ENCODE assay signal across 14 mouse cellular contexts in the genomic region with DNA sequence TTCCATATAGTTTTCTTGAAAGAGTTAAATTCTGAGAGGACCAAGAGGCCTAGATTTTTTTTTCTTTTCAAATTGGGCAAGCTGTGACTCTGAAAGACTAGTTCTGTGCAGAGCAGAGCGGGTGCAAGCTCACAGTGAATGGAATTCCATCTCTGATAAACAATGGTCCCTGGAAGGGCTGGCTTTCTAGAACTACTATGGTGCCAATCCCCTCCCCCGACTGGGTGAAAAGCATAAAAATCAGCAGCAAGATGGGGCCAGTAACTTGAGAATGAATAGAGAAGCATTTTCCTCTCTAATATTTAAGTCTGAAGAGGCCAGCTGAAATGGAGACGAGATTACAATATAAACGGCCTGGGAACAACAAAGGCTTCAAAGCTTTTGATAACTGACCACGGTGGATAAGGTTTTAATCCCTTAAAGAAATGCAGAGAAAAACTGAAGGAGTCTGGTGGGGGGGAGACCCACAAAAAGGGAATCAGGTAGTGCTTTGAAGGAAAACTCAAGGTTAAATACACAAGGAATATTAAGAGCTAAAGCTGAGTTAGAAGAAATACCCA. TPM values are rescaled to one million over a fixed set of nuclear protein-coding genes. Genes with fewer than 3 reads are reported as not detected.
A peak's percentile ranks its signal among the peaks of the same experiment; 100 is the strongest.
DNase-seq lines count a peak whose midpoint lies in the region; ATAC-seq and TF ChIP-seq lines count a peak whose summit lies in the region.
"Had no signal": no experiment of that assay in that cellular context is flagged by ENCODE, and none has a peak within 500 bp of the region (broad histone marks: within the 10 kb centered on the region; RNA-seq: fewer than 3 reads in every experiment).

No protein-coding gene starts in this region.

- no peaks in the 10 kb centered on the region for H3K9me3 ChIP-seq in forebrain, embryonic 10.5 days
- H3K9me3 ChIP-seq in hindbrain, embryonic 14.5 days (ENCODE audit: control insufficient read depth, low read length) = no peaks in the 10 kb centered on the region
- H3K9me3 ChIP-seq in kidney, embryonic 16.5 days (ENCODE audit: low read length) = no peaks in the 10 kb centered on the region
- H3K9me3 ChIP-seq in liver, postnatal 0 days (ENCODE audit: low read length) = no peaks in the 10 kb centered on the region
- H3K9me3 ChIP-seq: heart, embryonic 15.5 days had no signal

- H3K36me3 ChIP-seq in forebrain, embryonic 10.5 days (replicated peaks) = no peaks in the 10 kb centered on the region
- no peaks in the 10 kb centered on the region for H3K36me3 ChIP-seq in hindbrain, embryonic 14.5 days (replicated peaks; ENCODE audit: control insufficient read depth, insufficient read depth)
- H3K36me3 ChIP-seq in kidney, embryonic 16.5 days (ENCODE audit: insufficient read depth, low read length) = no peaks in the 10 kb centered on the region
- no peaks in the 10 kb centered on the region for H3K36me3 ChIP-seq in liver, postnatal 0 days (replicated peaks; ENCODE audit: insufficient read depth, low read length)
- H3K36me3 ChIP-seq: heart, embryonic 15.5 days; neural tube, embryonic 15.5 days had no signal

- no peak overlapping the region for H3K4me2 ChIP-seq in hindbrain, embryonic 14.5 days (replicated peaks)
- no peak overlapping the region for H3K4me2 ChIP-seq in kidney, embryonic 16.5 days (replicated peaks; ENCODE audit: low read depth, low read length)
- H3K4me2 ChIP-seq in liver, postnatal 0 days (ENCODE audit: low read depth, low read length) = no peak overlapping the region
- H3K4me2 ChIP-seq: heart, embryonic 15.5 days; neural tube, embryonic 15.5 days had no signal

- peak; percentile 9 for DNase-seq in right cerebral cortex, adult 18-20 months
- no peak for DNase-seq in right cerebral cortex, adult 2 months (ENCODE audit: low spot score in 2 of 2)
- peak; percentile 36 for DNase-seq in forebrain, embryonic 10.5 days (ENCODE audit: extremely low spot score, low spot score)
- DNase-seq in hindbrain, embryonic 14.5 days (ENCODE audit: low spot score) = no peak
- peak; percentile 14 for DNase-seq in retina, postnatal 1 day
- DNase-seq in ovary, postnatal 36 days (ENCODE audit: low spot score) = no peak
- DNase-seq in liver, postnatal 0 days = no peak
- DNase-seq: adrenal gland, adult 8-10 months; gastrocnemius, postnatal 36 days had no signal

- peak overlapping the region; percentile 49 for H3K27ac ChIP-seq in forebrain, embryonic 10.5 days
- 0 out of 2 replicates have a peak overlapping the region, but pooled peaks have one; percentile 27 for H3K27ac ChIP-seq in hindbrain, embryonic 14.5 days
- H3K27ac ChIP-seq in kidney, embryonic 16.5 days (ENCODE audit: low read length) = no peak overlapping the region
- H3K27ac ChIP-seq in liver, postnatal 0 days (ENCODE audit: low read depth) = no peak overlapping the region
- H3K27ac ChIP-seq: heart, embryonic 15.5 days; neural tube, embryonic 15.5 days; stomach, postnatal 0 days had no signal

- peak; percentile 40; the same call in 1 of the 2 replicates for ATAC-seq in hindbrain, embryonic 14.5 days (ENCODE audit: low FRiP score)
- ATAC-seq in kidney, embryonic 16.5 days (ENCODE audit: low FRiP score, low TSS enrichment) = no peak
- ATAC-seq in liver, postnatal 0 days = no peak
- ATAC-seq: CD4-positive, CD25-positive, alpha-beta regulatory T cell, adult 4 months had no signal

- WGBS in forebrain, embryonic 10.5 days = 11% methylated on average over 5 of the region's 5 CpGs
- 7% methylated on average over 5 of the region's 5 CpGs for WGBS in hindbrain, embryonic 14.5 days
- 42% methylated on average over 5 of the region's 5 CpGs for WGBS in kidney, embryonic 16.5 days
- WGBS in liver, postnatal 0 days (ENCODE audit: insufficient replicate concordance) = 51% methylated on average over 5 of the region's 5 CpGs

- H3K9ac ChIP-seq in hindbrain, embryonic 14.5 days = no peak overlapping the region
- H3K9ac ChIP-seq in kidney, embryonic 16.5 days (replicated peaks; ENCODE audit: low read length) = no peak overlapping the region
- H3K9ac ChIP-seq in liver, postnatal 0 days (replicated peaks) = no peak overlapping the region
- H3K9ac ChIP-seq: heart, embryonic 15.5 days; neural tube, embryonic 15.5 days had no signal

- no peak for TF ChIP-seq CTCF in liver, postnatal 0 days (IDR thresholded peaks at IDR 0.05; ENCODE audit: low read depth)

- H3K4me3 ChIP-seq in forebrain, embryonic 10.5 days = no peak overlapping the region
- H3K4me3 ChIP-seq in hindbrain, embryonic 14.5 days (replicated peaks; ENCODE audit: low read length) = no peak overlapping the region
- no peak overlapping the region for H3K4me3 ChIP-seq in kidney, embryonic 16.5 days (ENCODE audit: low read length)
- H3K4me3 ChIP-seq in liver, postnatal 0 days (ENCODE audit: low read depth, low read length) = no peak overlapping the region
- H3K4me3 ChIP-seq: heart, embryonic 15.5 days; neural tube, embryonic 15.5 days had no signal

- no peak for TF ChIP-seq EP300 in liver, postnatal 0 days (IDR thresholded peaks at IDR 0.05; ENCODE audit: low read depth)

- peaks cover 34% of the 10 kb centered on the region for H3K4me1 ChIP-seq in forebrain, embryonic 10.5 days
- no peaks in the 10 kb centered on the region; the same call in 1 of the 2 replicates for H3K4me1 ChIP-seq in hindbrain, embryonic 14.5 days (replicated peaks; ENCODE audit: control insufficient read depth, insufficient read depth, low read length)
- peaks cover 5% of the 10 kb centered on the region for H3K4me1 ChIP-seq in kidney, embryonic 16.5 days (ENCODE audit: insufficient read depth, low read length)
- H3K4me1 ChIP-seq in liver, postnatal 0 days (ENCODE audit: insufficient read depth) = no peaks in the 10 kb centered on the region
- H3K4me1 ChIP-seq: heart, embryonic 15.5 days; neural tube, embryonic 15.5 days had no signal

- H3K27me3 ChIP-seq in forebrain, embryonic 10.5 days (ENCODE audit: poor library complexity, severe bottlenecking) = no peaks in the 10 kb centered on the region
- H3K27me3 ChIP-seq in hindbrain, embryonic 14.5 days (ENCODE audit: control insufficient read depth, insufficient read depth, low read length) = no peaks in the 10 kb centered on the region
- no peaks in the 10 kb centered on the region for H3K27me3 ChIP-seq in kidney, embryonic 16.5 days (ENCODE audit: insufficient read depth, low read length)
- no peaks in the 10 kb centered on the region for H3K27me3 ChIP-seq in liver, postnatal 0 days (ENCODE audit: insufficient read depth, low read length)
- H3K27me3 ChIP-seq: heart, embryonic 15.5 days; neural tube, embryonic 15.5 days had no signal

RNA-seq across cellular contexts. Expression of gene Kbtbd8, which starts 50.7 kb away (rescaled TPM):
- 11.3 and 12.2 TPM in 2 replicates for polyA plus RNA-seq in forebrain, embryonic 10.5 days (2016; fragmentation: Nextera tagmentation; extraction: Ambion mirVana)
- polyA plus RNA-seq in hindbrain, embryonic 14.5 days (2014; fragmentation: Nextera tagmentation; extraction: Ambion mirVana) = 5.2 and 6.5 TPM in 2 replicates
- polyA plus RNA-seq in kidney, embryonic 16.5 days (2015; fragmentation: Nextera tagmentation; extraction: Ambion mirVana) = 3.2 and 3.8 TPM in 2 replicates
- polyA plus RNA-seq in liver, postnatal 0 days (2015; fragmentation: Nextera tagmentation; extraction: Ambion mirVana) = 1.1 and 1.2 TPM in 2 replicates

Comparison
In these comparisons a context has a peak if more than half of its experiments do, and no peak if none do; other contexts are left out.
1. DNase-seq: peak in right cerebral cortex, adult 18-20 months (single experiment), forebrain, embryonic 10.5 days (single experiment) and retina, postnatal 1 day (single experiment); none in right cerebral cortex, adult 2 months (0 of 2), hindbrain, embryonic 14.5 days (single experiment), ovary, postnatal 36 days (single experiment) and liver, postnatal 0 days (single experiment).
2. H3K27ac ChIP-seq: peak in forebrain, embryonic 10.5 days (single experiment) and hindbrain, embryonic 14.5 days (single experiment); none in kidney, embryonic 16.5 days (single experiment) and liver, postnatal 0 days (single experiment).